Mouse (Mus musculus) embryonic facial prominence, embryonic 13.5 days (tissue): ENCODE measurements around the gene Msrb1. TPM values are rescaled to one million over a fixed set of nuclear protein-coding genes. Genes with fewer than 3 reads are reported as not detected.

Source experiments
- ATAC-seq: fragments of 200-750 bp; cut with Nextera tagmentation; 2 replicates; pipeline ENCODE4 v1.8.0; 2017; ENCODE audit warnings: low read depth; ENCODE audit not compliant: insufficient number of reproducible peaks, insufficient read depth, low FRiP score, low TSS enrichment
- H3K27ac ChIP-seq: fragments of 300-500 bp; sonication (generic); 2 replicates; pipeline ENCODE4 v1.5.1; 2015; ENCODE audit warnings: moderate library complexity, mild to moderate bottlenecking, inconsistent platforms
- H3K27me3 ChIP-seq: fragments of 300-500 bp; sonication (generic); 2 replicates; pipeline ENCODE4 v1.6.1; 2015; ENCODE audit warnings: mild to moderate bottlenecking, inconsistent platforms
- H3K36me3 ChIP-seq: fragments of 300-500 bp; sonication (generic); 2 replicates; pipeline ENCODE4 v1.6.1; 2015; ENCODE audit warnings: mild to moderate bottlenecking, inconsistent platforms
- H3K4me1 ChIP-seq: fragments of 300-500 bp; sonication (generic); 2 replicates; pipeline ENCODE4 v1.6.1; 2015; ENCODE audit warnings: inconsistent platforms
- H3K4me2 ChIP-seq: fragments of 300-500 bp; sonication (generic); 2 replicates; pipeline ENCODE4 v1.6.1; 2015; ENCODE audit warnings: moderate library complexity, mild to moderate bottlenecking, inconsistent platforms
- H3K4me3 ChIP-seq: fragments of 300-500 bp; sonication (generic); 2 replicates; pipeline ENCODE4 v1.5.1; 2015; ENCODE audit warnings: mild to moderate bottlenecking, inconsistent platforms
- H3K9ac ChIP-seq: fragments of 300-500 bp; sonication (generic); 2 replicates; pipeline ENCODE4 v1.6.1; 2015; ENCODE audit warnings: mild to moderate bottlenecking, inconsistent platforms
- H3K9me3 ChIP-seq: fragments of 300-500 bp; sonication (generic); 2 replicates; pipeline ENCODE4 v1.6.1; 2016; ENCODE audit warnings: inconsistent platforms
- WGBS: fragments of 180-500 bp; shearing (Covaris S2); methylation state at CpG from one replicate; pipeline ENCODE4 v1.1.7; 2015; ENCODE audit warnings: mixed read lengths; 5-methylcytosine and 5-hydroxymethylcytosine counted together
- polyA plus RNA-seq: library from polyadenylated mRNA; unstranded; fragments of >200 nt; fragmentation: Nextera tagmentation; extraction: Ambion mirVana; gene quantifications from 2 replicates; pipeline ENCODE4 v1.2.1, GENCODE M21; 2015

Gene Msrb1
- polyA plus RNA-seq, 1 experiment from 2014 or later = 27.9 TPM

GRCm38 (mm10) chr17:24733434-24734050 lies 2.9 kb upstream of the Msrb1 start:
- Histone ChIP-seq H3K36me3 (no peaks in the 10 kb centered on the region), H3K9ac (no peak overlapping the region), H3K4me3 (no peak overlapping the region), H3K27me3 (no peaks in the 10 kb centered on the region), H3K9me3 (no peaks in the 10 kb centered on the region), H3K4me2 (no peak overlapping the region), H3K27ac (no peak overlapping the region), H3K4me1 (peaks cover 17% of the 10 kb centered on the region)
- WGBS = 87% methylated on average over 21 of the region's 21 CpGs
- no peak for ATAC-seq

GRCm38 (mm10) chr17:24734513-24734912 lies 1.9 kb upstream of the Msrb1 start:
- WGBS = 87% methylated on average over 1 of the region's 1 CpGs
- Histone ChIP-seq H3K4me2 (no peak overlapping the region), H3K4me1 (peaks cover 17% of the 10 kb centered on the region), H3K27me3 (no peaks in the 10 kb centered on the region), H3K27ac (no peak overlapping the region), H3K36me3 (peaks cover 1% of the 10 kb centered on the region; the same call in 1 of the 2 replicates), H3K9me3 (no peaks in the 10 kb centered on the region), H3K9ac (no peak overlapping the region), H3K4me3 (no peak overlapping the region)
- ATAC-seq = no peak

DNA sequence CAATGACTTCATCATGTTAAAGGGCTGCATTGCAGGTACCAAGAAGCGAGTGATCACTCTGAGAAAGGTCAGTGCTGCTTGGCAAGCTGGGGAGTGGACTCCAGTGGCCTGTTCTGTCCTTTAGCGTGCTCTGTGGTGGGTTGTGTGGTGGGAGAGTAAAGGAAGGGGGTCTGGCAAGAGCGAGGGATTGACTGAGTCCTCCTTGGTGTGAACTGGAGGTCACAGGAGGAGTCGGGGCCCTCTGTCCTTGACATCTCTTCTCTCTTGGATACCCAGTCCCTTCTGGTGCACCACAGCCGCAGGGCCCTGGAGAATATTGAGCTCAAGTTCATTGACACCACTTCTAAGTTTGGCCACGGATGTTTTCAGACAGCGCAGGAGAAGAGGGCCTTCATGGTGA lies 996 bp upstream of the Msrb1 start:
- WGBS = 83% methylated on average over 7 of the region's 7 CpGs
- no peak overlapping the region for H3K4me3 ChIP-seq

DNA sequence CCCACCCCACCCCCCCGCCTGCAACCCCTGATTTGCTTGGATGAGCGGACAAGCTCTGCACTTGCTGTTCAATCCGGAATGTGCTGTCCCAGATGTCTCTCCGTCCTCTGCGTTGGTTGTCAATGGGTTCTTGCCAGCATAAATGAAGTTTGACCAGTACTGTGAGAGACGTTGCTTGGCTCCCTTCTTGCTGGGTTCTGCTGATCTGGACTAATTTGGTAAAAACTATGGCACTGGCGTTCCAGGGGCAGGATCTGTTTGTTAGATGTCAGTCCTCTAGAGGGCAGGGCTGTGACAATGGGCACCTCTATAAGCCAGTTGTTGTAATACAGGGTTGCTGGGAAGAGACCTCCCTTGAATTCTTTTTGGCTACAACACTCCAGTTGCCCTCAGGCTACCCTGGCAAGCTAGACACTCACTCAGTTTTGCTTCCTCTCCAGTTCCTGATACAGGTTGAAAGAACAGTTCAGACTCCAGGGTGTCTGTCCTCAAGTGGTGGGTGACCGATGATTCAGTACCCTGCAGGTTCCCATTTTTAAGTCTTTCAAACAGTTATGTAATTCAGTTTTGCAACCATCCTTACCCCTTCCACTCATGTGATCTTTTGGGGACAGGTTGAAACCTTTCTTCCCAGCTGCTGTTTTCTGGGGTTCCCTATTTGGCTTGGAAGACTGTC lies 831 bp downstream of the Msrb1 start:
- peak overlapping the region; percentile 85 for H3K4me2 ChIP-seq
- peaks cover 24% of the 10 kb centered on the region for H3K36me3 ChIP-seq
- H3K9me3 ChIP-seq = no peaks in the 10 kb centered on the region
- H3K27me3 ChIP-seq = no peaks in the 10 kb centered on the region
- peak overlapping the region; percentile 59 for H3K4me3 ChIP-seq
- no peak overlapping the region for H3K27ac ChIP-seq
- H3K4me1 ChIP-seq = peaks cover 17% of the 10 kb centered on the region
- H3K9ac ChIP-seq = peak overlapping the region; percentile 72
- 19% methylated on average over 8 of the region's 8 CpGs for WGBS
- no peak for ATAC-seq

More for the DNA sequence above, 996 bp upstream of the Msrb1 start:
- Histone ChIP-seq H3K9me3 (no peaks in the 10 kb centered on the region), H3K36me3 (peaks cover 10% of the 10 kb centered on the region; the same call in 1 of the 2 replicates), H3K27me3 (no peaks in the 10 kb centered on the region), H3K9ac (no peak overlapping the region), H3K27ac (peak overlapping the region; percentile 62; the same call in 1 of the 2 replicates), H3K4me1 (peaks cover 17% of the 10 kb centered on the region), H3K4me2 (peak overlapping the region; percentile 85)
- ATAC-seq = no peak

DNA sequence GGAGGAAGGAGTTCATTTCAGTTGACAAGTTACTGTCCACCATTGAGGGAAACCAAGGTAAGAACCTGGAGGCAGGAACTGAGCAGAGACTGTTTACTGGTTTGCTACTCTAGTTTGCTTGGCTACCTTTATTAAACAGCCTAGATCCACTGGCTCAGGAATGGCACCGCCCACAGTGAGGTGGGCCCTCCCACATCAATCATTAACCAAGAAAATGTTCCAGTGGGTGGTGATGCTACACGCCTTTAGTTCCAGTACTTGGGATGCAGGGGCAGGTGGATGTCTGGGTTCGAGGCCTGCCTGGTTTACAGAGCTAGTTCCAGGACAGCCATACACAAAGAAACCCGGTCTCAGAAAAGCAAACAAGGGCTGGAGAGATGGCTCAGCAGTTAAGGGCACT lies 1.8 kb downstream of the Msrb1 start:
- Histone ChIP-seq H3K9me3 (no peaks in the 10 kb centered on the region), H3K27me3 (no peaks in the 10 kb centered on the region), H3K27ac (no peak overlapping the region), H3K4me2 (0 out of 2 replicates have a peak overlapping the region, but pooled peaks have one; percentile 85), H3K9ac (no peak overlapping the region), H3K4me1 (peaks cover 17% of the 10 kb centered on the region), H3K4me3 (no peak overlapping the region), H3K36me3 (peaks cover 32% of the 10 kb centered on the region)
- no peak for ATAC-seq
- 83% methylated on average over 4 of the region's 4 CpGs for WGBS

GRCm38 (mm10) chr17:24739926-24740325 lies 3.5 kb downstream of the Msrb1 start:
- no peak overlapping the region for H3K9ac ChIP-seq
- no peak overlapping the region for H3K4me3 ChIP-seq
- peaks cover 32% of the 10 kb centered on the region for H3K36me3 ChIP-seq
- no peaks in the 10 kb centered on the region for H3K27me3 ChIP-seq
- WGBS = 82% methylated on average over 8 of the region's 8 CpGs
- H3K9me3 ChIP-seq = no peaks in the 10 kb centered on the region
- no peak overlapping the region for H3K27ac ChIP-seq
- peaks cover 17% of the 10 kb centered on the region for H3K4me1 ChIP-seq
- no peak for ATAC-seq
- no peak overlapping the region for H3K4me2 ChIP-seq

DNA sequence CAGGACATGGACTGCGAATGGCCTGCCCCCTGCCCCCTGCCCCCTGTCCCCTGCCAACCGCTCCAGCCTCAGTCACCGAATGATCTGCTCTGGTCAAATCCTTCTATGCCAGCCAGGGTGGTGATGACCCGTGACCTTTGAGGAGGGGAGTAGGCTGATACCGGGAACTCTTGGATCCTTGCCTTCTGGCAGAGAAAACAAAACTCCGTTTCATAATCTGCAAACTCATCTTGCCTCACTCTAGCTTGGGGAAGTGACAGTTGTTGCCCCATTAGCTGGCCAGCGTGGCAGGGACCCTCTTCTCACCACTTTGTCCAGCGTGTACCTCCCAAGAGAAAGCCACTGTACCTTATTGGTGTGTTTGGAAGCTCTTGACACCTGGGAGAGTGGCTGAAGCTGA lies 5.9 kb downstream of the Msrb1 start:
- Histone ChIP-seq H3K27me3 (no peaks in the 10 kb centered on the region), H3K4me3 (no peak overlapping the region), H3K9me3 (no peaks in the 10 kb centered on the region), H3K9ac (no peak overlapping the region), H3K4me1 (peaks cover 25% of the 10 kb centered on the region), H3K27ac (no peak overlapping the region), H3K36me3 (peaks cover 32% of the 10 kb centered on the region), H3K4me2 (no peak overlapping the region)
- ATAC-seq = no peak
- WGBS = 87% methylated on average over 8 of the region's 8 CpGs

DNA sequence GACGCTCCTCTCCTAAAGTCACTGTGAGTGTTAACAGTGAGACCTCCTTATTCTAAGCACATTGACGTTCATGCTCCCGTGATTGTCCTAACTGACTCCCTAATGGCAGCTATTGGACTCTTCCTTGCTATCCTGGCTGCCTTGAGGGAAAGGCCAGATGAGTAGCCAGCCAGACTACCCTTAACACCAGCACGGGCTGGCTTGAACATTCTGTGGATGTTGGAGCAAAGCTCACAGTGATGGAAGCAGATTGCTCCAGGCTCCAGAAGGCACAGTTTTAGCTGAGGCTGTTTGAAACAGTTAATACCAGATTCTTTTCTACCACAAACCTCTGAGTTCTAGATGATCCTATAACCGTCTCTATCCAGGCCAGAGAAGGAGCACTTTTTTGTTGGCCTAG lies 7.5 kb downstream of the Msrb1 start:
- no peak for ATAC-seq
- Histone ChIP-seq H3K27me3 (no peaks in the 10 kb centered on the region), H3K9me3 (no peaks in the 10 kb centered on the region), H3K4me1 (peaks cover 22% of the 10 kb centered on the region), H3K27ac (no peak overlapping the region), H3K4me2 (no peak overlapping the region), H3K36me3 (peaks cover 32% of the 10 kb centered on the region), H3K9ac (no peak overlapping the region), H3K4me3 (no peak overlapping the region)
- 69% methylated on average over 5 of the region's 5 CpGs for WGBS

DNA sequence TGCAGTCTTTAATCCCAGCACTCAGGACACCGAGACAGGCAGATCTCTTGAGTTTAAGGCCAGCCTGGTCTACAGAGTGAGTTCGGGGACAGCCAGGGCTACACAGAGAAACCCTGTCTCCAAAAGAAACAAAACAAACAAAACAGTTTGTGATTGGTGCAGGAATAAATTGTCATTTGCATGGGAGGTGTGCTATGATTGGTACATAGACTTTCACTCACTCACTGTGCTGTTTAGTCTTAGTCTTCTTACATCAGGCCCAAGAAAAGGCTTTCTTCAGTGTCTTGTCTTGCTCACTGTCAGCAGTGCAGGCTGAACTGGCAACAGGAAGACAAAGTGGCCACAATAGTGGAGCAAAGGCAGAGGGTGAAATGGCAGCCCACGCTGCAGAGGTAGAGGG lies 7.9 kb downstream of the Msrb1 start:
- Histone ChIP-seq H3K27ac (no peak overlapping the region), H3K36me3 (peaks cover 32% of the 10 kb centered on the region), H3K4me1 (peaks cover 22% of the 10 kb centered on the region), H3K9ac (no peak overlapping the region), H3K9me3 (no peaks in the 10 kb centered on the region), H3K27me3 (no peaks in the 10 kb centered on the region), H3K4me2 (no peak overlapping the region), H3K4me3 (no peak overlapping the region)
- no peak for ATAC-seq
- WGBS = 68% methylated on average over 3 of the region's 3 CpGs

GRCm38 (mm10) chr17:24745526-24746497 lies 9.4 kb downstream of the Msrb1 start:
- WGBS = 23% methylated on average over 7 of the region's 7 CpGs
- peaks cover 20% of the 10 kb centered on the region for H3K36me3 ChIP-seq
- H3K27me3 ChIP-seq = peaks cover 11% of the 10 kb centered on the region
- ATAC-seq = 0 out of 2 replicates have a peak, but pooled peaks have one; percentile 50
- no peaks in the 10 kb centered on the region for H3K9me3 ChIP-seq
- H3K27ac ChIP-seq = peak overlapping the region; percentile 77
- no peak overlapping the region for H3K4me3 ChIP-seq
- H3K9ac ChIP-seq = no peak overlapping the region
- H3K4me1 ChIP-seq = peaks cover 22% of the 10 kb centered on the region
- H3K4me2 ChIP-seq = no peak overlapping the region

GRCm38 (mm10) chr17:24746986-24747385 lies 10.5 kb downstream of the Msrb1 start:
- Histone ChIP-seq H3K4me2 (no peak overlapping the region; the same call in 1 of the 2 replicates), H3K36me3 (peaks cover 8% of the 10 kb centered on the region), H3K4me1 (peaks cover 33% of the 10 kb centered on the region), H3K9ac (0 out of 2 replicates have a peak overlapping the region, but pooled peaks have one; percentile 23), H3K27me3 (peaks cover 22% of the 10 kb centered on the region), H3K4me3 (no peak overlapping the region), H3K9me3 (no peaks in the 10 kb centered on the region), H3K27ac (peak overlapping the region; percentile 77)
- ATAC-seq = peak; percentile 41; the same call in 1 of the 2 replicates
- WGBS = 30% methylated on average over 4 of the region's 4 CpGs
